In the genomic region with DNA sequence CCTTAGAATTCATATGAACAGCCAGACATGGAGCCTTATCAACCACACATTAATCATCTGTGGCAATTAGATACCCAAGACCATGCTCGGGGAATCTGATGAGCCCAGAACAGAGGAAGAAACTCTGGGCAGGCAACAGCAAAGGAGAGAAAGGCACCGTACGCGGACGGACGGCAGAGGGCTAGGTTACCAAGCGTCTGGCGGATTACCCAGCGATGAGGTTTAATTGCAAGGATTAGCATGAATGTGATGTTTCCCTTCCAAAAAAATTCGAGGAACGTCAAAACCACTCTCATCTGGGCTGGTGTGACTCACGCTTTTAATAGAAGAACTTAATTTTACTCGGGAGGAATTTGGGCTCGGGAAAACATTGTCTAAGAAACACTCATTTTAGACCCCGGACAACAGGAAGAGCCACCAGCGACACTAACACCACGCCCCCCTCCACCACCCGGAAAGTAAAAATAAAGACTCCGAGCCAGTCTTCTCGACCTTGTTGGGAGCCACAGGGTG, we compare ENCODE assay signal across 14 mouse cellular contexts. TPM values are rescaled to one million over a fixed set of nuclear protein-coding genes. Genes with fewer than 3 reads are reported as not detected.
DNase-seq lines count a peak whose midpoint lies in the region; ATAC-seq lines count a peak whose summit lies in the region.
"Had no signal": no experiment of that assay in that cellular context is flagged by ENCODE, and none has a peak within 500 bp of the region (broad histone marks: within the 10 kb centered on the region; RNA-seq: fewer than 3 reads in every experiment).

No protein-coding gene starts in this region.

- H3K4me2 ChIP-seq in hindbrain, embryonic 14.5 days (replicated peaks): 0 out of 2 replicates have a peak overlapping the region, but pooled peaks have one; percentile 2
- peak overlapping the region; percentile 53 for H3K4me2 ChIP-seq in forebrain, embryonic 13.5 days
- peak overlapping the region; percentile 7; the same call in 1 of the 2 replicates for H3K4me2 ChIP-seq in midbrain, embryonic 16.5 days (ENCODE audit: low read length)
- H3K4me2 ChIP-seq: neural tube, embryonic 13.5 days had no signal

- WGBS in hindbrain, embryonic 14.5 days: 62% methylated on average over 20 of the region's 20 CpGs
- 77% methylated on average over 20 of the region's 20 CpGs for WGBS in hindbrain, embryonic 10.5 days
- 48% methylated on average over 20 of the region's 20 CpGs for WGBS in forebrain, embryonic 13.5 days
- WGBS in midbrain, embryonic 16.5 days: 47% methylated on average over 20 of the region's 20 CpGs

- DNase-seq in hindbrain, embryonic 14.5 days (ENCODE audit: low spot score): no peak
- DNase-seq in hindbrain, embryonic 10.5 days (ENCODE audit: low spot score): no peak
- peak; percentile 37 for DNase-seq in R1 (ENCODE audit: low read depth, low spot score)
- DNase-seq in thymus, postnatal 4 days: no peak
- DNase-seq in cerebellum, adult 11 months: no peak
- DNase-seq: adrenal gland, postnatal 25 days; cerebellum, postnatal 10 days; lung, postnatal 36 days; right cerebral cortex, postnatal 25 days had no signal

- no peaks in the 10 kb centered on the region for H3K27me3 ChIP-seq in hindbrain, embryonic 14.5 days (ENCODE audit: control insufficient read depth, insufficient read depth, low read length)
- peaks cover 4% of the 10 kb centered on the region; the same call in 1 of the 2 replicates for H3K27me3 ChIP-seq in hindbrain, embryonic 10.5 days (ENCODE audit: insufficient read depth, poor library complexity, severe bottlenecking)
- no peaks in the 10 kb centered on the region for H3K27me3 ChIP-seq in forebrain, embryonic 13.5 days
- no peaks in the 10 kb centered on the region for H3K27me3 ChIP-seq in midbrain, embryonic 16.5 days (ENCODE audit: control insufficient read depth, insufficient read depth, low read depth, low read length)
- H3K27me3 ChIP-seq: neural tube, embryonic 13.5 days had no signal

- no peak overlapping the region for H3K9ac ChIP-seq in hindbrain, embryonic 14.5 days
- no peak overlapping the region for H3K9ac ChIP-seq in forebrain, embryonic 13.5 days
- H3K9ac ChIP-seq in midbrain, embryonic 16.5 days (ENCODE audit: low read depth, low read length): no peak overlapping the region
- H3K9ac ChIP-seq: neural tube, embryonic 13.5 days had no signal

- H3K27ac ChIP-seq in hindbrain, embryonic 14.5 days: no peak overlapping the region
- H3K27ac ChIP-seq in hindbrain, embryonic 10.5 days: no peak overlapping the region
- H3K27ac ChIP-seq in forebrain, embryonic 13.5 days: peak overlapping the region; percentile 33; the same call in 1 of the 2 replicates
- H3K27ac ChIP-seq in midbrain, embryonic 16.5 days (ENCODE audit: low read length): peak overlapping the region; percentile 10; the same call in 1 of the 2 replicates
- H3K27ac ChIP-seq: neural tube, embryonic 13.5 days had no signal

- no peaks in the 10 kb centered on the region for H3K9me3 ChIP-seq in hindbrain, embryonic 14.5 days (ENCODE audit: control insufficient read depth, low read length)
- no peaks in the 10 kb centered on the region for H3K9me3 ChIP-seq in hindbrain, embryonic 10.5 days
- no peaks in the 10 kb centered on the region for H3K9me3 ChIP-seq in forebrain, embryonic 13.5 days (replicated peaks)
- H3K9me3 ChIP-seq in midbrain, embryonic 16.5 days (replicated peaks; ENCODE audit: control insufficient read depth, low read length, poor library complexity, severe bottlenecking): no peaks in the 10 kb centered on the region
- H3K9me3 ChIP-seq: neural tube, embryonic 13.5 days had no signal

- H3K4me3 ChIP-seq in hindbrain, embryonic 14.5 days (replicated peaks; ENCODE audit: low read length): no peak overlapping the region
- no peak overlapping the region for H3K4me3 ChIP-seq in hindbrain, embryonic 10.5 days
- H3K4me3 ChIP-seq in forebrain, embryonic 13.5 days: no peak overlapping the region
- H3K4me3 ChIP-seq in midbrain, embryonic 16.5 days (ENCODE audit: low read depth, low read length): no peak overlapping the region
- H3K4me3 ChIP-seq: neural tube, embryonic 13.5 days had no signal

- H3K36me3 ChIP-seq in hindbrain, embryonic 14.5 days (replicated peaks; ENCODE audit: control insufficient read depth, insufficient read depth): no peaks in the 10 kb centered on the region
- 0 out of 2 replicates have a peak, but pooled peaks cover 4% of the 10 kb centered on the region for H3K36me3 ChIP-seq in hindbrain, embryonic 10.5 days
- H3K36me3 ChIP-seq in forebrain, embryonic 13.5 days (ENCODE audit: poor library complexity, severe bottlenecking): no peaks in the 10 kb centered on the region
- H3K36me3 ChIP-seq in midbrain, embryonic 16.5 days (ENCODE audit: control insufficient read depth, insufficient read depth, low read length): no peaks in the 10 kb centered on the region
- H3K36me3 ChIP-seq: G1E; neural tube, embryonic 13.5 days had no signal

- H3K4me1 ChIP-seq in hindbrain, embryonic 14.5 days (replicated peaks; ENCODE audit: control insufficient read depth, insufficient read depth, low read length): peaks cover 44% of the 10 kb centered on the region
- peaks cover 40% of the 10 kb centered on the region for H3K4me1 ChIP-seq in hindbrain, embryonic 10.5 days (replicated peaks)
- peaks cover 83% of the 10 kb centered on the region for H3K4me1 ChIP-seq in forebrain, embryonic 13.5 days
- peaks cover 24% of the 10 kb centered on the region for H3K4me1 ChIP-seq in midbrain, embryonic 16.5 days (ENCODE audit: control insufficient read depth, insufficient read depth, low read length)

- no peak for ATAC-seq in hindbrain, embryonic 14.5 days (ENCODE audit: low FRiP score)
- ATAC-seq in forebrain, embryonic 13.5 days: no peak
- no peak for ATAC-seq in midbrain, embryonic 16.5 days
- ATAC-seq in frontal cortex, adult (ENCODE audit: low TSS enrichment): no peak

RNA-seq across cellular contexts. Expression of a gene that starts 52.7 kb away (rescaled TPM):
- polyA plus RNA-seq in hindbrain, embryonic 14.5 days (2014; fragmentation: Nextera tagmentation; extraction: Ambion mirVana): 29.6 and 30.7 TPM in 2 replicates
- polyA plus RNA-seq in hindbrain, embryonic 10.5 days (2016; fragmentation: Nextera tagmentation; extraction: Ambion mirVana): 3.0 and 3.3 TPM in 2 replicates
- 53.5 and 61.1 TPM in 2 replicates for polyA plus RNA-seq in forebrain, embryonic 13.5 days (2015; fragmentation: Nextera tagmentation; extraction: Ambion mirVana)
- 22.6 and 23.9 TPM in 2 replicates for polyA plus RNA-seq in midbrain, embryonic 16.5 days (2015; fragmentation: Nextera tagmentation; extraction: Ambion mirVana)
- polyA plus RNA-seq: G1E had no signal

Comparison
In these comparisons a context has a peak if more than half of its experiments do, and no peak if none do; other contexts are left out.
1. H3K27ac ChIP-seq: peak in forebrain, embryonic 13.5 days (single experiment) and midbrain, embryonic 16.5 days (single experiment); none in hindbrain, embryonic 14.5 days (single experiment) and hindbrain, embryonic 10.5 days (single experiment).
2. H3K4me2 ChIP-seq: peak in every context shown above with its lines; median percentile 53 in forebrain, embryonic 13.5 days; 7 in midbrain, embryonic 16.5 days; 2 in hindbrain, embryonic 14.5 days.